Mouse (Mus musculus) C2C12 (cell line): Measurements from ENCODE around the gene Cfap161. TPM values are rescaled to one million over a fixed set of nuclear protein-coding genes. Genes with fewer than 3 reads are reported as not detected.

Source experiments
- H3K27me3 ChIP-seq: one replicate; pipeline ENCODE4 v1.6.1; 2011; ENCODE audit not compliant: control insufficient read depth, insufficient read depth, insufficient read length
- H3K36me3 ChIP-seq: one replicate; pipeline ENCODE4 v1.6.1; 2011; ENCODE audit not compliant: control insufficient read depth, insufficient read depth
- H3K4me3 ChIP-seq: one replicate; pipeline ENCODE4 v1.5.1; 2011; ENCODE audit warnings: mild to moderate bottlenecking, control low read depth; ENCODE audit not compliant: poor library complexity, insufficient read depth, severe bottlenecking
- H3K79me2 ChIP-seq: one replicate; pipeline ENCODE4 v1.6.1; 2011; ENCODE audit not compliant: control insufficient read depth, insufficient read depth
- H3K79me3 ChIP-seq: one replicate; pipeline ENCODE4 v1.6.1; 2011; ENCODE audit warnings: low read depth, control low read depth
- H3ac ChIP-seq: one replicate; pipeline ENCODE3; 2011; ENCODE audit warnings: low read depth; ENCODE audit not compliant: control insufficient read depth, insufficient read length
- CEBPB ChIP-seq: IDR thresholded peaks from one replicate; pipeline ENCODE4 v1.6.1; 2011; ENCODE audit warnings: low read depth, mild to moderate bottlenecking, control low read depth, moderate library complexity
- CTCF ChIP-seq: IDR thresholded peaks from one replicate; pipeline ENCODE4 v1.5.1; 2011; ENCODE audit not compliant: control insufficient read depth, insufficient read depth, insufficient read length
- FOSL1 ChIP-seq: IDR thresholded peaks from one replicate; pipeline ENCODE4 v1.8.0; 2011; ENCODE audit warnings: mild to moderate bottlenecking, low read length; ENCODE audit not compliant: poor library complexity, insufficient read depth, severe bottlenecking
- MAX ChIP-seq: IDR thresholded peaks from one replicate; pipeline ENCODE4 v1.6.1; 2011; ENCODE audit warnings: mild to moderate bottlenecking, control low read depth
- MYOD1 ChIP-seq: IDR thresholded peaks from one replicate; pipeline ENCODE4 v1.6.1; 2011; ENCODE audit warnings: low read depth; ENCODE audit not compliant: control insufficient read depth, insufficient read length
- MYOG ChIP-seq: IDR thresholded peaks from one replicate; pipeline ENCODE4 v1.6.1; 2011; ENCODE audit not compliant: control insufficient read depth, insufficient read length; ENCODE audit errors: extremely low read depth
- USF1 ChIP-seq: IDR thresholded peaks from one replicate; pipeline ENCODE4 v1.6.1; 2011; ENCODE audit warnings: low read depth, mild to moderate bottlenecking, control low read depth, moderate library complexity
- polyA plus RNA-seq: library from polyadenylated mRNA; unstranded; fragments of >200 nt; fragmentation: generic; extraction: Trizol; gene quantifications from one replicate; pipeline ENCODE4 v1.2.1, GENCODE M21; 2012; ENCODE audit warnings: missing spikeins

Cfap161 gene
- polyA plus RNA-seq, 1 experiment, result not detected

- H3K79me3 ChIP-seq, result no peaks in the 10 kb centered on the region
- no peaks in the 10 kb centered on the region for H3K27me3 ChIP-seq
- no peak overlapping the region for H3K4me3 ChIP-seq
- TF ChIP-seq USF1 (no peak), MAX (no peak)
- no peaks in the 10 kb centered on the region for H3K79me2 ChIP-seq
- H3K36me3 ChIP-seq, result no peaks in the 10 kb centered on the region
- no peak overlapping the region for H3ac ChIP-seq
These were observed 18.8 kb upstream of the Cfap161 start for GRCm38 (mm10) chr7:83813465-83813864.

- no peaks in the 10 kb centered on the region for H3K36me3 ChIP-seq
- H3K27me3 ChIP-seq, result no peaks in the 10 kb centered on the region
- H3K79me2 ChIP-seq, result no peaks in the 10 kb centered on the region
- H3K4me3 ChIP-seq, result no peak overlapping the region
- no peak for TF ChIP-seq FOSL1
- TF ChIP-seq USF1, result no peak
- no peak for TF ChIP-seq MYOG
- no peak for TF ChIP-seq CEBPB
- no peak for TF ChIP-seq MAX
- TF ChIP-seq MYOD1, result no peak
- TF ChIP-seq CTCF, result no peak
- H3K79me3 ChIP-seq, result no peaks in the 10 kb centered on the region
- H3ac ChIP-seq, result no peak overlapping the region
These were observed 18.3 kb upstream of the Cfap161 start for GRCm38 (mm10) chr7:83813016-83813415.

GRCm38 (mm10) chr7:83812581-83812980 lies 17.9 kb upstream of the Cfap161 start:
- no peaks in the 10 kb centered on the region for H3K79me3 ChIP-seq
- H3K4me3 ChIP-seq, result no peak overlapping the region

GRCm38 (mm10) chr7:83811916-83812315 lies 17.2 kb upstream of the Cfap161 start:
- no peak for TF ChIP-seq USF1
- no peak for TF ChIP-seq MYOD1
- TF ChIP-seq MYOG, result no peak
- TF ChIP-seq FOSL1, result no peak
- no peak for TF ChIP-seq CEBPB
- TF ChIP-seq CTCF, result no peak
- TF ChIP-seq MAX, result no peak
- no peaks in the 10 kb centered on the region for H3K79me3 ChIP-seq
- no peak overlapping the region for H3ac ChIP-seq
- H3K79me2 ChIP-seq, result no peaks in the 10 kb centered on the region
- no peaks in the 10 kb centered on the region for H3K27me3 ChIP-seq
- no peaks in the 10 kb centered on the region for H3K36me3 ChIP-seq
- H3K4me3 ChIP-seq, result no peak overlapping the region

More at GRCm38 (mm10) chr7:83812581-83812980, 17.9 kb upstream of the Cfap161 start:
- Histone ChIP-seq H3K36me3 (no peaks in the 10 kb centered on the region), H3ac (no peak overlapping the region), H3K79me2 (no peaks in the 10 kb centered on the region), H3K27me3 (no peaks in the 10 kb centered on the region)
- TF ChIP-seq CTCF, result no peak
- TF ChIP-seq MAX, result no peak
- no peak for TF ChIP-seq CEBPB
- no peak for TF ChIP-seq MYOG
- no peak for TF ChIP-seq USF1
- no peak for TF ChIP-seq MYOD1
- TF ChIP-seq FOSL1, result no peak

- no peak overlapping the region for H3K4me3 ChIP-seq
- H3K79me3 ChIP-seq, result no peaks in the 10 kb centered on the region
- H3K27me3 ChIP-seq, result no peaks in the 10 kb centered on the region
- no peaks in the 10 kb centered on the region for H3K36me3 ChIP-seq
- no peak overlapping the region for H3ac ChIP-seq
- TF ChIP-seq MYOG (no peak), MYOD1 (no peak)
- no peaks in the 10 kb centered on the region for H3K79me2 ChIP-seq
These were observed 16.8 kb upstream of the Cfap161 start for GRCm38 (mm10) chr7:83811461-83811860.

- TF ChIP-seq MYOG, result no peak
- TF ChIP-seq MYOD1, result no peak
- no peak for TF ChIP-seq USF1
- no peak for TF ChIP-seq MAX
- TF ChIP-seq CTCF, result no peak
- no peak for TF ChIP-seq CEBPB
- no peak for TF ChIP-seq FOSL1
- Histone ChIP-seq H3K79me2 (no peaks in the 10 kb centered on the region), H3K36me3 (no peaks in the 10 kb centered on the region), H3K27me3 (no peaks in the 10 kb centered on the region), H3K79me3 (no peaks in the 10 kb centered on the region), H3K4me3 (no peak overlapping the region), H3ac (no peak overlapping the region)
These were observed 15.7 kb upstream of the Cfap161 start for GRCm38 (mm10) chr7:83810141-83811100.
